Mouse (Mus musculus): ENCODE data around the gene Rasal1.

GRCm38 (mm10) chr5:120687484-120687851 lies 38.9 kb downstream of the Rasal1 start:
- TF ChIP-seq POLR2A (IDR thresholded peaks at IDR 0.05; ENCODE audit: control insufficient read depth, extremely low read depth, insufficient read depth, low read length, poor library complexity) (no peak), CTCF (IDR thresholded peaks at IDR 0.05; ENCODE audit: borderline replicate concordance, control insufficient read depth, extremely low read depth, insufficient read depth, low read length, poor library complexity) (no peak)
